Mouse (Mus musculus): ENCODE results near the gene Pds5a.

DNA sequence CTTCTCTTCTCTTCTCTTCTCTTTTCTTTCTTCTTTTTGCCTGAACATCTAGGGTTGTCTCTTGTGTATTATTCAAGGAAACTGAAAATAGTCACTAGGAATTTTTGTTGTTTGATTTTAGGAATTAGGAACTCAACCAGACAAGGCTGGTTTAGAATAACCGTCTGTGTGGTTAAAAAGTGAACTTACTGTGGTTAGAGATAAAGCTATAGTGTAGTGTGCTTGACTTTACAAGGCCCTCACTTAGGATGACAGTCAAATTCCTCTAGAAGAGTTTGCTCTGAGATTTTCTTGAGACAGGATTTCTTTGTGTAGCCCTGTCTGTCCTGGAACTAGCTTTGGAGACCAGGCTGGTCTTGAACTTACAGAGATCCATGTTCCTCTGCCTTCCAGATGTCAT is 107.9 kb downstream of the Pds5a start:
- no peak for TF ChIP-seq CTCF (IDR thresholded peaks at IDR 0.05; ENCODE audit: low read depth)
- no peak for TF ChIP-seq EP300 (IDR thresholded peaks at IDR 0.05; ENCODE audit: low read depth)

Measured in liver, postnatal 0 days (tissue).